Mouse (Mus musculus) T-helper 17 cell (primary cell): ENCODE measurements around the gene Mrc2.

Experiments used
- in situ Hi-C, 2 experiments: fragments of 300-600 bp; cut with MboI, MseI; formaldehyde crosslinking; loops; 1 replicate in 1 of 2; 2 replicates in 1 of 2; pipeline ENCODE4 v1.15.1; 2025; ENCODE audit warnings: high pct_unique_total_duplicates in 2 of 2

The Mrc2 gene

DNA sequence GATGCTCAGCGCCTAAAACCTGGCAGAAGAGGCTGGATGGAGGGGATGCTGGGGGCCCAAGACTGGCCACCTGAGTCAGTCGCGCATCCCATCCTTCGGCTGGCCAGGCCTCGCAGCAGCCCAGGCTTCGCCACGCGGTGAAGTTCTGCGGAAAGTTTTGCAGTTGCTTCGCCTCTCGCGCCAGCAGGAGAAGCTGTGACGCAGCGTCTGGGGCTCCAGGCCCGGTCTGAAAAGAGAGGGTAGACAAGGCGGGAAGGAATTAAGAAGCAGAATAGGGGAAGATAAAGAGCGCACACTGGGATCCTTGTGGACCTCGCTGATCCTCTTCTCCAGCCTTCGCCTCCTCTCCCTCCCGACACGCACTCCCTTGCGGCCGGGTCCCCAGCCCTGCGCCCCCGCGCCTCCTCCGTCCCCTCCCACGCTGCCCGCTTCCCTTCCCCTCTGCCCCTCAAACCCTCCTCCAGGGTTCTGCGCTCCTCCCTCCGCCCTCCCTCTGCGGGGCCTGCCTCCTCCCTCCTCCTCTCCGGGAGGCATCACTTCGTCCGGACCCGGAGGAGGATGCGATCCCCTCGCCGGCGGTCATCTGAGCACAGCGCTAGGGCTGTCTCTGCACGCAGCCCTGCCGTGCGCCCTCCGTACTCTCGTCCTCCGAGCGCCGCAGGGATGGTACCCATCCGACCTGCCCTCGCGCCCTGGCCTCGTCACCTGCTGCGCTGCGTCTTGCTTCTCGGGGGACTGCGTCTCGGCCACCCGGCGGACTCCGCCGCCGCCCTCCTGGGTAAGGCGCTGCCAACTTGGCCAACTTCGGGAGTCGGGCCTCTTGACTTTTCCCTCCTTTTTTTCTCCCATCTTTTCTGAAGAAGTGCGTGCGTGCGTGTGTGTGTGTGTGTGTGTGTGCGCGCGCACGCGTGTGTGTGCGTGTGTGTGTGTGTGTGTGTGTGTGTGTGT is at the start of gene Mrc2:
TSS of gene Mrc2 (plus strand) at position 520 of the 948 bp plus-strand sequence.
- in situ Hi-C loops: no loop called here

DNA sequence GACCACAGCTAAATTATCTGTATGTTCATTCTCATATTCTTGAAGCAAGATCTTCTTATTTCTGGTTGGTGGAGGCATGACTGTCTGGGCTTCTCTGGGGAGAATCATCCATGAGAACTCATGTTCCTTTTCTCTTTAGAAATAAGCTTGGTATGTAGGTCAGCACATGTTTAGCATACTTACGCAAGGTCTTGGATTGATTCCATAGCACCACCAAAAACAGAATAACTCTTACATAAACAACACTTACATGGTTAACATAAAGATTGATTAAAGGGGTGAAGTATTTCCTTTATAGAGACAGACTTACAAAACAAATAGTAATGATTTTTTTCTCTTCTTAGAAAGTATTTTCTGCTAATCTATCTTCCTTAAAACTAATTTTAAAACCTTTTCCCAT is 46.1 kb upstream of the Mrc2 start:
- in situ Hi-C loops: no loop called here

DNA sequence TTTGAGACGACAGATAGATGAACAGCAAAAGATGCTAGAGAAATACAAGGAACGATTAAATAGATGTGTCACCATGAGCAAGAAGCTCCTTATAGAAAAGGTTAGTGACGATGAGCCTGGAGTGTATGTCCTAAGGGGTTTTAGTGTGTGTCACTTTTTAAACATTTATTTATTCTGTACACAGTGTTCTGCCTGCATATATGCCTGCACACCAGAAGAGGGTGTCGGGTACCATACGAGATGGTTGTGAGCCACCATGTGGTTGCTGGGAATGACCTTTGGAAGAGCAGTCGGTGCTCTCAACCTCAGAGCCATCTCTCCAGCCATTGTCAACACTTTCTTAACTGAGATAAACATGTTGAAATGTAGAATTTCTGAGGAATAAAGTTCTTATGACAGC is 45.7 kb upstream of the Mrc2 start:
- in situ Hi-C loops: no loop called here

DNA sequence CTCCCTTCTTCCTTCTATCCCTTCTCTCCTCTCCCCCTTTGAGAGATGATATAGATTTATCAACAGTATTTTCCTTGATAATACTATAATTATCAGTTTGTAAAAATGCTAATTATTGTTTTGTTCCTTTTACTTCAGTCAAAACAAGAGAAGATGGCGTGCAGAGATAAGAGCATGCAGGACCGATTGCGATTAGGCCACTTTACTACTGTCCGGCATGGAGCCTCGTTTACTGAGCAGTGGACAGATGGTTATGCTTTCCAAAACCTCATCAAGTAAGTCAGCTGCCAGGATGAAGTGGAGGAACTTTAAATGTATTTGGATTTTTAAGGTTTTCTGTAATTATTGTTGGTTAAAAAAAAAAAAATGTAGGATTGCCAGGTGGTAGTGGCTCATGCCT is 45.1 kb upstream of the Mrc2 start:
- in situ Hi-C loops: no loop called here

DNA sequence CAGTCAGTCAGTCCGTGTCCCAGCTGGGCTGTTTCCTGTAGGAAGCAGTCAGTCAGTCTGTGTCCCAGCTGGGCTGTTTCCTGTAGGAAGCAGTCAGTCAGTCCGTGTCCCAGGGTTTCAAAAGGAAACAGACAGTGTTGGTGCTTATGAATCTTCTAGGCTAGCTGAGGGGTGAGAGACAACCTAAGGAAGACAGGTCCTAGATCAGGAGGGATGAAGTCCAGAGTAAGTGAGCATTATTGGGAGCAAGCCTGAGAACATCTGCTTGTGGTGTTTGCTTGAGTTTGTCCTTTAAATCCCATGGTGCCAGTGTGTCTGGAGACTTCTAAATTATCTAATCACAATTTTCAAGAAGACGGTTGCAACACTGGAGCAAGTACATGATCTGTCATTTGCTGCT is 32.7 kb upstream of the Mrc2 start:
- in situ Hi-C loops: no loop called here

DNA sequence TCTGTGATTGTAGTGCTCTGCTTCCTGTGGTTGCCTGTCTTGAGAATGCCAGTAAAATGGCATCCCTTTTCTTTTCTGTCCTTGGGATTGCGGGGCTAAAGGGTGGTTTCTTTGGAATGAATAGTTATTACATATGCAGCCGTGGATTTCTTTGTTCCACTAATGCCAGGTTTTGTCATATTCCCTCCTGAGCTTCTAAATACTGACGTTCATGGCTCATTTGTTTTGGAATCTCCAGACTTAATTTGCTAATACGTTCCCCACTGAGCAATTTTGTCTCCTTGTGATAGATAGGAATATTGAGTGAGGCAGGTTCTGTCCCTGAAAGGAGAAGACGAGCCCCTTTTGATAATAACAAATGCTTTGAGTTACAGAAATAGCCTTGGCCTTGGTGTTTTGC is 31.3 kb upstream of the Mrc2 start:
- in situ Hi-C loops: no loop called here

DNA sequence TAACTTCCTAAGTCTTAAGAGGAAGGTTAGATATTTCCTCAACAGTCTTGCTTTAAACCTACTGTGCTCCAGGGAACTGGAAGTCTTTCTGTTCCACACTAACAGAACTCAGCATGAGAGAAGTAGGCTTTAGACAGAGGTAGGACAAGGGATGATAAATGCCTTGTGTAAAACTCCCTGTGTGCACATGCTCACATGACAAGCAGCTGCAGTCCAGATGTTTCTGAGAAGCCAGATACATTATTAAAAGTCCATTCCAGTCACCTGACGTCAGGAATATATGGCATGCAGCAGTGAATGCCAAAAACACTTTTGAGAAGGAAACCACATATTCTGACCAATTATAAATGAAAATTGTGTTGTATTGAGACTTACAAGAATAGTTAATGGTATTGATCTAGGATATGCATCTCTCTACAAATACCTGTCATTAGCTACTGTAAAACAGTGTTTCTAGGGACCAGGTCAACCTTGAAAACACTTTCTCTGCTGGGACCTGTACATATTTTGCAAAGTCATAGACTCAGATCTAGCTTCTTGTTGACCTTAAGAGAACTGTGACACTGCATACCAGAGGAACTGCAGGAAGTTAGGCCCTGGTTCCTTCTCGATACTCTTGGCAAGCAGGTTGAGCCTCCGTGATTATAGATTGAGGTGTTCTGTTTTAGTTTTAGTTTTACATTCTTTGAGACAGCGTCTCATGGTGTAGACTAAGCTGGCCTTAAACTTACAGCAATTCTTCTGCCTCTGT is 30.7 kb upstream of the Mrc2 start:
- in situ Hi-C loops: no loop called here

DNA sequence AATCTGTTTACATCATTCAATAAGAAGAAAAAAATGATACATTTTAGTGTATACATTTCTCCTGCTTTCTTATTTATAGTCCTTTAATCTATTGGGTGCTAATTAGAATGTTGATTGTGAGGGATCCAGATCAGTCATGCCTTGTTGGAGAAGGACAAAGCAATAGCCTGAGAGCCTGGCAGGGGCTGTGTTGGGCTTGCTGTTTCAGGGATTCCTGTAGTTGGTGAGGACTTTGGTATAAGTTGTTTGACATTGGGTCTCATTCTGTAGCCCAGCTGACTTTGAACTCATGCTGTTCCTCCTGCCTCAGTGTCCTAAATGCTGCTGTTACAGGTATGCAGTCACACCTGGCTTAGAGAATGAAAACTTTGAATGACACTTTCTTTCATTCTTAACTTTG is 27.9 kb upstream of the Mrc2 start:
- in situ Hi-C loops: no loop called here

DNA sequence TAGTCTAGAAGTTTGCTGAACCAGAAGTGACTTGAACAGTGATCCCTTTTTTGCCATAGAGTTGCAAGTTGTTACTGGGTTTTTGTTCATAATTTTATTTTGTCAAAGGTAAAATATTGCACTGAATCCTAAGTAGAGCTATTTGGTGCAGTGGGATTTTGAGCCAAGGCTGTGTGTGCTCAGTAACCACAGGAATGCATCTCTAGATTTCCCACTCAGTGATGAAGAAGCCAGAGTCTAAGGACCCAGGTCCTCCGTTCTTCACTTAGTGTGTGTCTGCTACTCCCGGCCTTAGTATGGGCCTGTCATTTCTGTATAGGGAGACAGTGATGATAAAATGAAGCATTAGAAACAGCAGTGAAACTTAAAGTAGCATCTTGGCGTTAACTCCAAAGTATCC is 27.5 kb upstream of the Mrc2 start:
- in situ Hi-C loops: no loop called here

DNA sequence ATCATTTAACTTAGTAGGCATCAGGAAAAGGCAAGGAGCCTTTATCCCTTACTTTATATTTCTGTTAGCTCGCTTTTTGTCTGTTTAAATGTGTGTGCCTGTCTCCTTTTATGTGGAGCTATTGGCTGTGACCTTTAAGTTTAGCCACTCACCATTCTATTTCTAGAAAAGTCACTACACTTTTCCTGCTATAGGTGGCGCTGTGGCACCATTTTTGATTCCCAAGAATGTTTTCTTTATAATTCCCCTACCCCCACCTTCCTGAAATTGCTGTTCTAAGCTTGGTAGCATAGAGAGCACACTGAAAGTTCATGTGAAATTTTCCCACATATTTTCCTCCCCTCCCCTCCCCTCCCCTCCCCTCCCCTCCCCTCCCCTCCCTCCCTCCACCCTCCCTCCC is 22.3 kb upstream of the Mrc2 start:
- in situ Hi-C loops: no loop called here

DNA sequence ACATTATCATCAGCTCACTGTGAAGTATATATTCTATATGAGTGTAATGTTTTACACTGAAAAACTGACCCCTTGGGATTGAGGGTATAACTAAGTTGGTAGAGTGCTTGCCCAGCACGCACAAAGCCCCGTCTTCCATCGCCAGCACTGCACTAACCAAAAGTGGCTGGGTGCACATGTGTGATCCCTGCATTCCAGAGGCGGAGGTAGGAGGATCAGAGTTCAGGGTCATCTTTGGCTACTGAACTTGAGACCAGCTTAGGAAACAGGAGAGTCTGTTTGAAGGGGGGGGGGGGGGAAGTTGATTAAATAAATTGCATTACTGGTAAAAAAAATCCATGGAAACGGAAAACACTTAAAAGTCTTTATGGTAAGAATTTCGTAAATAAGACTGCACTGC is 12.0 kb upstream of the Mrc2 start:
- in situ Hi-C loops: no loop called here

DNA sequence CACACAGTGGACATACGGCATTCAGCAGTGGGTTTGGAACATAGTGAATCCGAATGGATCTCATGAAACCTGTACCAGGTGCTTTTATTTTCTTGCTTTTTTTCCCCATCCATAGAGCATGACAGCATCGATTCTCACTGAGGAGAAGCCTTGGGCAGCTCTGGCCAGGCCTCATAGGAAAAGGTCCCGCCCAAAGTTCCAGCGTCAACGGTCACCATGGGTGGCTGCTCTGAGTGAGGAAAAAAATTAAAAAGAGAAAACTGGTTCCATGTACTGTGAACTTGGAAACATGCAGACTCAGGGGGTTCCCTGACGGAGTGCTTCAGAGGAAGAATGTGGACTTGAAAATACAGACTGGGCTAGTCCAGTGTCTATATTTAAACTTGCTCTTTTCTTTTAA is 11.2 kb upstream of the Mrc2 start:
- in situ Hi-C loops: no loop called here

DNA sequence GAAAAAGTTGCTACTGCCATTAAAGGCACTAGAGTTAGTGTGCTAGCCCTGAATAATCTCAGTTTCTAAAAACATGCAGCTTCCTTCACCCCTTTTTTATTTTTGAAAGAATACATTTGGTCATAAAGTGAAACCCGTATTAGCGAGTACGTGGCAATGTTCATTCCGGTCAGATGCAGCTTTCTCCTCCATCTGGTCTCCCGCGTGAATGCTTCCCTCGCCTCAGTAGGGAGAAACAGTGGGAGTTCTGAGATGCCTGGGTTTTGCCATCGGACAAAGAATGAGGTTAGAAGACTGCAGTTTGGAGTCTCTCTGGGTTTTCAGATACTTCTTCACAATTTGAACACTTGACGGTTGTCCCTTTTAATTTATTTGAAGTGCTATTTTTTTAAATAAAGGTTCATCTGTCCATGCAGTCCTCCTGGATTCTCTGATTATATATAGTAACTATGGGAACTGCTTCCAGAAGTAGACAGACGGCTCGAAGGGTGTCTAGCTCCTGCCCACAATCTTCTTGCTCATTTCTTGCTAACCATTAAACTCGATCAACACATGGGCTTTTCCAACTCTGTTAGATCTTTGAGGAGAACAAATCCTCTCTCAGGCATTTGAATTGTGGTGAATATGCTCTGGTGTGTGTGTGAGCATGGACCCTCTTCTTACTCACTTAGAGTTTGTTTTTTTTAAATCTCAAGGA is 10.5 kb upstream of the Mrc2 start:
- in situ Hi-C loops: no loop called here

DNA sequence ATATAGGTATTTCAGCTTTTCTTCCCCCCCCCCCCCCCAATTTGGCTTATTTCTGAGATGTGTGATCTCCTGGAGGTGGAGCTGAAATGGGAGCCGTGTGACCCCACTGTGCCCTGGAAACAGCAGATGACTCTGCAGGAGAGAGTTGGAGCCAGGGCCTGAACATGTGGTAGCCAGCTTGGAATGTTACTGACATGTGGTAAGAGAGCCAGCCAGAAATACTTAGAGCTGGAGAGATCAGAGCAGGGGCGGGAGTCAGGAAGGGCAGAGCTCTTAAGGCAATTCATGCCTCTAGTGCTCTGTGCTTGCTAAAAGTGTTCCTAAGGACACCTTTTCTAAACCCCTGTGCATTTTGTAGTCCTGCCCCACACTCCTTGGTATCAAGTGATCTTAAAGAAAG is 10.0 kb upstream of the Mrc2 start:
- in situ Hi-C loops: no loop called here

DNA sequence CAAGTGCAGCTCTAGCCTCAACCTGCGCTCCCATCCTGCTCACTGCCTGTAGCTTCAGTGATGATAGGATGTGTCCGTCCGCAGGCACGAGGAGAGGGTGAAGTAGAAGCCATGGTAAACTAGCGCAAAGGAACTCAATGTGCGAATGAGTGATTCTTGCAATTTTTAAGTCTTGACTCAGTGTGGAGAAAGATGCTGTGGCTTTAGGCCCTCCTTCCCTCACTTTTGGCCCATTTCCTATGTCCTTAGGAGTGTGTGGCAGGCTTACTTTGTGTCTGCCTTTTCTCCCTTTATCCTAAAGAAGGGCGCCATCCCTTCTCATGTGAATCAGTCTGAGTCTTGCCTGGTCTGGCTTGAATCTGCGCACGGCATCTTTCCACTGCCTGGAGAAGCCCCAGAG is 9.4 kb upstream of the Mrc2 start:
- in situ Hi-C loops: no loop called here

DNA sequence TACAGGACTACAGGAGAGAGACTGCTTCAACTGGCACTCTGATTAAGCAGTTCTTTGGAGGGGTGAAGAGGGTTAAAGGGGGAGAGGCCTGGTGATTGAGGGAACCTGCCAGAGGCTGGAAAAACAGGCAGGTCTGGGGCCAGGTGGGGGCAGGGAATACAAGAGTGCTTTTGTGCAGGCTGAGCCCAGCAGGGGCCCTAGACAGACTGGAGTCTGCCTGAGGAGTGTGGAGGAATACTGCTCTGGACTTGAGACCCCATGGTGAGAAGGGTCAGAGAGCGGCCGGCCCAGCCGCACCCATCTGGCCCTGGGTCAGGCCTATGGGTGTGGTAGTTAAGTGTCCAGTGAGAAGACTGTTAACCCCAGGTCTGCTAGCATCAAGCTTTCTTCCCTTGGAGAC is 6.7 kb upstream of the Mrc2 start:
- in situ Hi-C loops: no loop called here

DNA sequence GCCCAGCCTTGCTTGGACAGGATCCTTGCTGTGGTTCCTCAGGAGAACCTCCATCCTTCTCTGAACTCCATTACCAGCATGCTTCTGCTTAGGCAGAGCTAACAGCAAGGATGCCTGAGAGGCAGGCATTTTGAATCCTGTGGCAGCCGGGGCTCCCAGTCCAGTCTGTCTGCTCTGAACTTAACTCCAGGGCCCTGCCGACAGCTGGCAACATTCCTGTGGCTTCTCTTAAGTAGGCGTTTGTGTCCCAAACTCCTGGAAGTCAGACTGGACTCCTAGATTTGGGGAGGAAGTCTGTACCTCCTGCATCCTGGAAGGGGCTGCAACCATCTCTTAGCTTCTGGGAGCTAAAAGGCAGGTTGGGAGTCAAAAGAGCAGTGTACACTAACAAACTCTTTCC is 3.0 kb upstream of the Mrc2 start:
- in situ Hi-C loops: no loop called here

DNA sequence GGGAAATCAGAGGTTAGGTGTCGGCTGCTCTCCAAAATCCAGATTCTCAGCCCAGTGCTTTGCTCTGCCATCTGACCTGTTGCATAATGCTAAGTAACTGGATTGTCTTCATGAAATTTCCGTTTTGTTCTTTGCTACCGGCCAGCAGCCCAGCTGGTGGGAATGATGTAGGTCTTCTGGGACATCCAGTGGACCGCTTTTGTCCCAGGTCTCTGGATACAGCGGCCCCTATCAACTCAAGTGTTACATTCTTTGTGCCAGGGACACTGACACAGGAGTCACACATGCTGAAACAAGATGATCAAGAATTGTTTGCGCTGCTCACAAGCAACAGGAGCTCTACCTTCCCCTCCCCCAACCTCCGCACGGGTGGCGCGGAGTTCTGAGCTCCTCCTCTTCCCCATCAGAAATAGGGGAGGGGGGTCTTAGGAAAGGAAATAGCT is 741 bp upstream of the Mrc2 start:
- in situ Hi-C loops: no loop called here

DNA sequence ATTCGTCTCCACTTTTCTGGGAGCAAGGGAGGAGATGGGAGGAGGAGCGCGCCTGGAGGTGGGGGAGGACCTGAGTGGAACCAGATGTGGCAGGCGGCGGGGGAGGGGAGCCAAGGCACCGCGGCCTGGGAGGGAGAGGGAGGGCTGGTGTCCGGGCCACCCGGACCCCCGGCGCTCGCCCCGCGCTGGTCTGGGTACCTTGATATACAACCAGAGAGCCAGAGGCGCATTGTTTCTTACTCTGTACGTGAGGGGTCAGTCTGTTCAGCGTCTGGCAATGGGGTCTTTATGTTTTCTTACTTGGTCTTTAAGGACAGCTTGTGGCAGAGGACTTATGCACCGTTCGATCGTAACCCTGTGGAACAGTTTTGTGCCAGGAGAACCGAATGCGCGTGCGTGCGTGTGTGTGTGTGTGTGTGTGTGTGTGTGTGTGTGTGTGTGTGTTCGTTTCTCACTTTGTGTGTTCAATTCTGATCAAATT is 698 bp downstream of the Mrc2 start:
- in situ Hi-C loops: no loop called here

DNA sequence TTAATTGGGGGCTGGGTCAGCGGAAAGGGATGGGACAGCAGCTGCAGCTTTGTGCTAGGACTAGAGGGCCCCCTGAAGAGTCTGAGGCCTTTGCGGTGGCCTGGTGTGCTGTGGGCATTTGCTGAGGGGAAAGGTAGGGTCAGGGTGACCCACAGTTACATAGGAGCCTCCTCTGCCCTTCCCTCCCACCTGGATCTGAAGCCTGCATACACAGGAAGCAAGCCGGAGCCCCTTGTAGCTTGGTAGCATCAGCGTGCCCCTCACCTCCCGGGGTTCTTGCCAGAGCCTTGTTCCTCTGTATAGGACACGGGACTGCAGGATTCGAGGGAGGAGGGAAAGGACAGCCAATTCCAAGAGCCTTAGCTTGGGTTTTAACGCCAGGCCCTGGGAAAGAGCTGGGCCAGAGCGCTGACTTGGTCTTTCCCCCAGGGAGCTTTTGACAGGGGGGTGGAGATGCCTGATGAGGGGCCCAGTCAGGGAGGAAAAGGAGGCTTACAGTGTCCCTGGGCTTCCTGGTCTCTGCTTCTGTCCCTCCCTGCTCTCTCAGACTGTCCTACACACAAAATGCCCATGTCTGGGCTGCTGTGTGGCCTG is 1.6 kb downstream of the Mrc2 start:
- in situ Hi-C loops: no loop called here

DNA sequence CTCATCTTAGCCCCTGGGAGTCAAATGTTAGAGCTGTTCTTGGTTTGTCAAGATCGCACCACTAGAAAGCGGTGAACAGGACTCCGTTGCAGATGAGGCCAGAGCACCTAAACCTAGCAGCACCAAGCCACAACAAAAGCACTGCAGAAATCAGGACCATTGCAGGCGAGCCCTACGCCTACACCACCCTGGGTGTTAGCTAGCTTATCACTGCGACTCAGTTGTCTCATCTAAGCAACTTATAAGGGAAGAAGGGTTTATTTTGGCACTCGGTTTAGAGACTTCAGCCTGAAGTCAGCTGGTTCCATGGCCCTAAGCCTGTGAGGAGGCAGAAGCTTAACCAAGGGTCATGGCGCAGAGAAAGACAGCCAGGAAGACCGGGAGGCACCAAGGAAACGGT is 3.6 kb downstream of the Mrc2 start:
- in situ Hi-C loops: no loop called here

DNA sequence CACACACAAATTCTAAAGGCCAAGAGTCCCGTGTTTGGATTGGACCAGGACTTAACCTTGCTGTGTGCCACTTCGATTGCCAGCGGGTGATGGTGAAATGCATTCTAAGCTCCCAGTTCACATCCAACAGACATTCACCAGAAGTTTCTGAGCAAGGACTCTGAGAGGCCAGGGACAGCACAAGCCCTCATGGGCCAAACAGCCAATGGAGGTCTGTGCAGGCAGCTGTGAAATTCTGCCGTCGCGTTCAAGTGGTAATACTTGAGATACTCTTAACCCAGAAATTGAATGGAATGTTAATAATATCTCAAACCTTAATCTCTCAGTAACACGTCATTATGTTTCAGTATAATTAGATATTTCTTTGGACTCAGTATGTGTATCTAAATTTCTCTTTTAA is 17.8 kb downstream of the Mrc2 start:
- in situ Hi-C loops: no loop called here
